Mouse (Mus musculus) ES-E14 (cell line): ENCODE measurements around the gene Fgfr1op2. TPM values are rescaled to one million over a fixed set of nuclear protein-coding genes. Genes with fewer than 3 reads are reported as not detected.

Experiments used
- DNase-seq: peaks from one replicate; pipeline ENCODE4 v3.0.0-alpha.2; 2013; ENCODE audit warnings: low read depth, low spot score
- H3K27ac ChIP-seq: 2 replicates; pipeline ENCODE4 v1.5.1; 2012; ENCODE audit warnings: low read depth, mild to moderate bottlenecking, low read length, moderate library complexity, mixed read lengths; ENCODE audit not compliant: poor library complexity, insufficient read depth, severe bottlenecking
- H3K36me3 ChIP-seq: 2 replicates; pipeline ENCODE4 v1.6.1; 2012; ENCODE audit warnings: mild to moderate bottlenecking, low read length, moderate library complexity, mixed read lengths; ENCODE audit not compliant: control insufficient read depth, poor library complexity, insufficient read depth, severe bottlenecking
- H3K4me1 ChIP-seq, 2 experiments: fragments of 150-350 bp in 1 of 2; sonication (generic) in 1 of 2; 2 replicates each; pipeline ENCODE4 v1.6.1; 2012; ENCODE audit warnings: low read length in 2 of 2, mild to moderate bottlenecking in 1 of 2, mixed read lengths in 1 of 2; ENCODE audit not compliant: control insufficient read depth in 2 of 2, insufficient read depth in 2 of 2, poor library complexity in 1 of 2
- H3K4me3 ChIP-seq, 2 experiments: fragments of 150-350 bp in 1 of 2; sonication (generic) in 1 of 2; 2 replicates each; pipeline ENCODE4 v1.5.1; 2012; ENCODE audit warnings: low read length in 2 of 2, low read depth in 1 of 2, mild to moderate bottlenecking in 1 of 2, mixed read lengths in 1 of 2; ENCODE audit not compliant: insufficient read depth in 1 of 2, poor library complexity in 1 of 2, severe bottlenecking in 1 of 2
- H3K9ac ChIP-seq: 2 replicates; pipeline ENCODE4 v1.6.1; 2012; ENCODE audit warnings: low read depth, mild to moderate bottlenecking, low read length, mixed read lengths; ENCODE audit not compliant: poor library complexity, insufficient read depth, severe bottlenecking
- H3K9me3 ChIP-seq: fragments of 150-350 bp; sonication (generic); 2 replicates; pipeline ENCODE4 v1.6.1; 2012; ENCODE audit warnings: low read depth, mild to moderate bottlenecking, low read length; ENCODE audit not compliant: control insufficient read depth, insufficient read depth
- CHD2 ChIP-seq: IDR thresholded peaks from 2 replicates; pipeline ENCODE4 v1.6.1; 2014; ENCODE audit warnings: mild to moderate bottlenecking, low read depth, low read length, inconsistent platforms
- HCFC1 ChIP-seq: IDR thresholded peaks from 2 replicates; pipeline ENCODE4 v1.6.1; 2012; ENCODE audit warnings: low read length, inconsistent platforms, borderline replicate concordance; ENCODE audit not compliant: insufficient read depth
- MAFK ChIP-seq: IDR thresholded peaks from 2 replicates; pipeline ENCODE4 v1.6.1; 2014; ENCODE audit warnings: mild to moderate bottlenecking, low read depth, low read length, inconsistent platforms; ENCODE audit not compliant: insufficient read depth
- ZC3H11A ChIP-seq: IDR thresholded peaks from 2 replicates; pipeline ENCODE4 v1.6.1; 2012; ENCODE audit warnings: low read depth, mild to moderate bottlenecking, inconsistent platforms, low read length, borderline replicate concordance
- ZNF384 ChIP-seq: IDR thresholded peaks from 2 replicates; pipeline ENCODE4 v1.6.1; 2012; ENCODE audit warnings: low read depth, low read length, inconsistent platforms
- in situ Hi-C, 2 experiments: fragments of 600-800 bp; cut with MboI; formaldehyde crosslinking; loops; one replicate each; pipeline ENCODE4 v1.15.1; 2025; ENCODE audit warnings: low sequenced_read_pairs in 2 of 2, inconsistent platforms in 1 of 2; ENCODE audit not compliant: unreplicated experiment in 2 of 2
- total RNA-seq: library from RNA; depleted of rRNA; stranded (reverse); fragments of 300-350 nt; gene quantifications from 2 replicates; pipeline ENCODE4 v1.2.3, GENCODE M21; 2012

The Fgfr1op2 gene
- total RNA-seq, 1 experiment = 35.7 TPM

GRCm38 (mm10) chr6:146535501-146535900, 41.5 kb upstream of the Fgfr1op2 start:
- Histone ChIP-seq H3K4me3 (no peak overlapping the region), H3K9me3 (no peaks in the 10 kb centered on the region), H3K27ac (no peak overlapping the region), H3K36me3 (no peaks in the 10 kb centered on the region), H3K9ac (no peak overlapping the region), H3K4me1 (no peaks in the 10 kb centered on the region)
- in situ Hi-C loops = no loop called here
- no peak for DNase-seq
- TF ChIP-seq ZC3H11A (no peak), CHD2 (no peak), MAFK (no peak), HCFC1 (no peak)

GRCm38 (mm10) chr6:146537111-146537510, 39.9 kb upstream of the Fgfr1op2 start:
- no peaks in the 10 kb centered on the region for H3K9me3 ChIP-seq
- H3K36me3 ChIP-seq = no peaks in the 10 kb centered on the region
- H3K4me1 ChIP-seq = no peaks in the 10 kb centered on the region
- no peak overlapping the region for H3K27ac ChIP-seq
- no peak for DNase-seq
- TF ChIP-seq HCFC1 = no peak
- TF ChIP-seq ZNF384 = no peak
- no peak for TF ChIP-seq CHD2
- no peak for TF ChIP-seq ZC3H11A
- no peak for TF ChIP-seq MAFK
- no peak overlapping the region for H3K9ac ChIP-seq
- no peak overlapping the region for H3K4me3 ChIP-seq
- in situ Hi-C loops = no loop called here

GRCm38 (mm10) chr6:146538071-146538470, 38.9 kb upstream of the Fgfr1op2 start:
- no peaks in the 10 kb centered on the region for H3K4me1 ChIP-seq
- H3K9ac ChIP-seq = no peak overlapping the region
- H3K27ac ChIP-seq = no peak overlapping the region
- H3K4me3 ChIP-seq = no peak overlapping the region
- in situ Hi-C loops = no loop called here
- H3K9me3 ChIP-seq = no peaks in the 10 kb centered on the region
- H3K36me3 ChIP-seq = no peaks in the 10 kb centered on the region
- no peak for DNase-seq
- TF ChIP-seq ZNF384 = no peak
- TF ChIP-seq MAFK = no peak
- no peak for TF ChIP-seq HCFC1
- no peak for TF ChIP-seq CHD2
- TF ChIP-seq ZC3H11A = no peak

GRCm38 (mm10) chr6:146538661-146539060, 38.3 kb upstream of the Fgfr1op2 start:
- Histone ChIP-seq H3K9ac (no peak overlapping the region), H3K27ac (no peak overlapping the region), H3K36me3 (no peaks in the 10 kb centered on the region), H3K4me3 (no peak overlapping the region), H3K9me3 (no peaks in the 10 kb centered on the region), H3K4me1 (no peaks in the 10 kb centered on the region)
- no peak for DNase-seq
- in situ Hi-C loops = no loop called here
- TF ChIP-seq MAFK (no peak), CHD2 (no peak), ZNF384 (no peak), ZC3H11A (no peak), HCFC1 (no peak)

- no peak overlapping the region for H3K4me3 ChIP-seq
- TF ChIP-seq ZC3H11A (no peak), CHD2 (no peak), HCFC1 (no peak), MAFK (no peak), ZNF384 (no peak)
- no peak for DNase-seq
- H3K4me1 ChIP-seq = no peaks in the 10 kb centered on the region
- no peak overlapping the region for H3K9ac ChIP-seq
- H3K36me3 ChIP-seq = no peaks in the 10 kb centered on the region
- H3K27ac ChIP-seq = no peak overlapping the region
- H3K9me3 ChIP-seq = no peaks in the 10 kb centered on the region
- in situ Hi-C loops = no loop called here
Observed at GRCm38 (mm10) chr6:146540386-146540785, 36.6 kb upstream of the Fgfr1op2 start.
